Comparison of ENCODE assay signal across 8 mouse cellular contexts in the genomic region with DNA sequence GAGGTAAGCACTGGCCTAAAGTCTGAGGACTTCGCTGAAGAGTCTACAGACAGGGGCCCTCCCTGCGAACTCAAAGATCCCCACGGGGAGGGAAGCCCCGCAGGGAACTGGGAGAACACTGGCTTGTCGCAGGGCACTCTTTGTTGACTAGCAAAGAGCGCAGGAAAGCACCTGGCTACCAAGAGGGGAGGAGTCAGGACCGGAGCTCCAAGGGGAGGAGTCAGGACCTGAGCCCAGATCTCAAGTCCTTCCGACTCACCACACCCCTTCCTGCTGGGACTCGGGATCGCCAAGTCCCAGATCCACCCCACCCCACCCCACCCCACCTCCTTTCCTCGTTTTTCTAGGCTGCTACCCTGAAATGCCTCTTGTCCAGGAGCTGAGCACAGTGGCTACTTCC. TPM values are rescaled to one million over a fixed set of nuclear protein-coding genes. Genes with fewer than 3 reads are reported as not detected.
DNase-seq lines count a peak whose midpoint lies in the region; ATAC-seq and TF ChIP-seq lines count a peak whose summit lies in the region.

No protein-coding gene starts in this region.

- DNase-seq in embryonic facial prominence, embryonic 10.5 days (ENCODE audit: low spot score): peak; percentile 60
- DNase-seq in heart, postnatal 36 days: peak; percentile 28 to 51
- DNase-seq in limb, embryonic 11.5 days (ENCODE audit: low spot score): peak; percentile 58
- DNase-seq in thymus, adult 2 months: no peak
- no peak for DNase-seq in Muller cell, postnatal 12 days (ENCODE audit: inconsistent ontology term)
- DNase-seq in B cell, adult 2 months: no peak

- no peaks in the 10 kb centered on the region for H3K4me1 ChIP-seq in ES-Bruce4 (ENCODE audit: control insufficient read depth, insufficient read depth, low read length)
- peaks cover 46% of the 10 kb centered on the region for H3K4me1 ChIP-seq in embryonic facial prominence, embryonic 10.5 days
- H3K4me1 ChIP-seq in limb, embryonic 11.5 days (ENCODE audit: control insufficient read depth, insufficient read depth, low read length): peaks cover 15% of the 10 kb centered on the region; the same call in 1 of the 2 replicates
- peaks cover 19% of the 10 kb centered on the region for H3K4me1 ChIP-seq in midbrain, embryonic 13.5 days (replicated peaks)
- H3K4me1 ChIP-seq in thymus, adult 2 months (replicated peaks; ENCODE audit: control insufficient read depth, insufficient read depth, low read length): no peaks in the 10 kb centered on the region

- ATAC-seq in limb, embryonic 11.5 days (ENCODE audit: insufficient number of reproducible peaks, low FRiP score, low TSS enrichment, low read depth): 0 out of 2 replicates have a peak, but pooled peaks have one; percentile 32
- no peak for ATAC-seq in midbrain, embryonic 13.5 days

- peak overlapping the region; percentile 25 for H3K9ac ChIP-seq in ES-Bruce4 (ENCODE audit: low read depth, poor library complexity, severe bottlenecking)
- H3K9ac ChIP-seq in limb, embryonic 11.5 days (ENCODE audit: low read length): peak overlapping the region; percentile 50; the same call in 1 of the 2 replicates
- H3K9ac ChIP-seq in midbrain, embryonic 13.5 days (replicated peaks): no peak overlapping the region

- intact Hi-C loops in heart, postnatal 36 days (cut with DNase I): loop anchor here (10.0 kb wide), 1 partner anchor 189 kb away; a partner anchor contains a TSS

- H3K4me2 ChIP-seq in limb, embryonic 11.5 days (ENCODE audit: low read depth, severe bottlenecking): peak overlapping the region; percentile 51
- peak overlapping the region; percentile 40 for H3K4me2 ChIP-seq in midbrain, embryonic 13.5 days (replicated peaks)

- no peaks in the 10 kb centered on the region for H3K27me3 ChIP-seq in ES-Bruce4 (ENCODE audit: control insufficient read depth, insufficient read depth, low read length, poor library complexity, severe bottlenecking)
- peaks cover 11% of the 10 kb centered on the region for H3K27me3 ChIP-seq in embryonic facial prominence, embryonic 10.5 days (replicated peaks; ENCODE audit: low read depth, poor library complexity, severe bottlenecking)
- H3K27me3 ChIP-seq in limb, embryonic 11.5 days (ENCODE audit: control insufficient read depth, insufficient read depth, low read length): no peaks in the 10 kb centered on the region
- no peaks in the 10 kb centered on the region for H3K27me3 ChIP-seq in midbrain, embryonic 13.5 days
- no peaks in the 10 kb centered on the region for H3K27me3 ChIP-seq in thymus, adult 2 months (ENCODE audit: control insufficient read depth, insufficient read depth, low read length)

- H3K27ac ChIP-seq in ES-Bruce4 (ENCODE audit: insufficient read depth, low read length): 0 out of 2 replicates have a peak overlapping the region, but pooled peaks have one; percentile 9
- peak overlapping the region; percentile 52 for H3K27ac ChIP-seq in embryonic facial prominence, embryonic 10.5 days (replicated peaks)
- no peak overlapping the region for H3K27ac ChIP-seq in limb, embryonic 11.5 days (replicated peaks; ENCODE audit: low read depth, low read length)
- H3K27ac ChIP-seq in midbrain, embryonic 13.5 days: no peak overlapping the region
- H3K27ac ChIP-seq in thymus, adult 2 months (ENCODE audit: control insufficient read depth, insufficient read depth, low read length): no peak overlapping the region

- peak overlapping the region; percentile 68 for H3K4me3 ChIP-seq in ES-Bruce4 (ENCODE audit: low read depth, low read length)
- H3K4me3 ChIP-seq in embryonic facial prominence, embryonic 10.5 days: peak overlapping the region; percentile 51
- peak overlapping the region; percentile 8; the same call in 1 of the 2 replicates for H3K4me3 ChIP-seq in limb, embryonic 11.5 days (ENCODE audit: low read depth, low read length)
- H3K4me3 ChIP-seq in midbrain, embryonic 13.5 days (replicated peaks): no peak overlapping the region
- H3K4me3 ChIP-seq in thymus, adult 2 months (ENCODE audit: control insufficient read depth, insufficient read depth, low read length): no peak overlapping the region

- TF ChIP-seq EP300 in ES-Bruce4 (IDR thresholded peaks at IDR 0.05; ENCODE audit: insufficient read depth, low read depth, low read length): peak; percentile 60; the same call in 1 of the 2 replicates

- TF ChIP-seq CTCF in ES-Bruce4 (IDR thresholded peaks at IDR 0.05; ENCODE audit: low read depth, low read length): no peak
- TF ChIP-seq CTCF in thymus, adult 2 months (IDR thresholded peaks at IDR 0.05; ENCODE audit: borderline replicate concordance, control insufficient read depth, extremely low read depth, insufficient read depth, low read length, poor library complexity): no peak

- WGBS in embryonic facial prominence, embryonic 10.5 days: 3% methylated on average over 11 of the region's 11 CpGs
- 4% methylated on average over 11 of the region's 11 CpGs for WGBS in limb, embryonic 11.5 days
- WGBS in midbrain, embryonic 13.5 days: 4% methylated on average over 11 of the region's 11 CpGs
- 22% methylated on average over 11 of the region's 11 CpGs for WGBS in thymus, adult 2 months

- no peaks in the 10 kb centered on the region for H3K9me3 ChIP-seq in ES-Bruce4 (replicated peaks; ENCODE audit: control insufficient read depth, insufficient read depth, low read length, poor library complexity, severe bottlenecking)
- no peaks in the 10 kb centered on the region for H3K9me3 ChIP-seq in embryonic facial prominence, embryonic 10.5 days
- no peaks in the 10 kb centered on the region for H3K9me3 ChIP-seq in limb, embryonic 11.5 days (ENCODE audit: control insufficient read depth, low read length)
- no peaks in the 10 kb centered on the region for H3K9me3 ChIP-seq in midbrain, embryonic 13.5 days

- TF ChIP-seq POLR2A in ES-Bruce4 (IDR thresholded peaks at IDR 0.05; ENCODE audit: insufficient read depth, low read length): no peak
- TF ChIP-seq POLR2A in thymus, adult 2 months (IDR thresholded peaks at IDR 0.05; ENCODE audit: control insufficient read depth, extremely low read depth, insufficient read depth, low read length, poor library complexity): no peak

- H3K36me3 ChIP-seq in ES-Bruce4 (ENCODE audit: control insufficient read depth, insufficient read depth, low read length, poor library complexity, severe bottlenecking): no peaks in the 10 kb centered on the region
- H3K36me3 ChIP-seq in embryonic facial prominence, embryonic 10.5 days (replicated peaks): no peaks in the 10 kb centered on the region
- H3K36me3 ChIP-seq in limb, embryonic 11.5 days (ENCODE audit: control insufficient read depth, insufficient read depth, low read length): no peaks in the 10 kb centered on the region
- no peaks in the 10 kb centered on the region for H3K36me3 ChIP-seq in midbrain, embryonic 13.5 days
- no peaks in the 10 kb centered on the region for H3K36me3 ChIP-seq in thymus, adult 2 months (ENCODE audit: control insufficient read depth, insufficient read depth, low read length)

RNA-seq across cellular contexts. Expression of a gene that starts 19.2 kb away (rescaled TPM):
- polyA plus RNA-seq in ES-Bruce4 (2011; ENCODE audit: insufficient read depth, insufficient read length, low read depth, missing spikeins): 11.0 and 14.8 TPM in 2 replicates
- 2.6 and 3.2 TPM in 2 replicates for polyA plus RNA-seq in embryonic facial prominence, embryonic 10.5 days (2016; fragmentation: Nextera tagmentation; extraction: Ambion mirVana)
- 1 to 10 TPM; 1.8 to 3.2 TPM for total RNA-seq in heart, postnatal 36 days (2021)
- polyA plus RNA-seq in limb, embryonic 11.5 days (2014; fragmentation: Nextera tagmentation; extraction: Ambion mirVana): 5.9 and 6.3 TPM in 2 replicates
- polyA plus RNA-seq in midbrain, embryonic 13.5 days (2015; fragmentation: Nextera tagmentation; extraction: Ambion mirVana): 0.98 and 1.1 TPM in 2 replicates
- 0.75 and 1.0 TPM in 2 replicates for polyA plus RNA-seq in thymus, adult 2 months (2012; rRNA removed)

Comparison
In these comparisons a context has a peak if more than half of its experiments do, and no peak if none do; other contexts are left out.
1. H3K27ac ChIP-seq: peak in ES-Bruce4 (single experiment) and embryonic facial prominence, embryonic 10.5 days (single experiment); none in limb, embryonic 11.5 days (single experiment), midbrain, embryonic 13.5 days (single experiment) and thymus, adult 2 months (single experiment).
2. H3K4me3 ChIP-seq: peak in ES-Bruce4 (single experiment), embryonic facial prominence, embryonic 10.5 days (single experiment) and limb, embryonic 11.5 days (single experiment); none in midbrain, embryonic 13.5 days (single experiment) and thymus, adult 2 months (single experiment).
3. DNase-seq: peak in embryonic facial prominence, embryonic 10.5 days (single experiment), heart, postnatal 36 days (2 of 2) and limb, embryonic 11.5 days (single experiment); none in thymus, adult 2 months (single experiment), Muller cell, postnatal 12 days (single experiment) and B cell, adult 2 months (0 of 2).